Mouse (Mus musculus): ENCODE measurements around the gene Crip1. TPM values are rescaled to one million over a fixed set of nuclear protein-coding genes. Genes with fewer than 3 reads are reported as not detected.

Gene Crip1
- polyA plus RNA-seq, 1 experiment from 2014 or later: 102 TPM

DNA sequence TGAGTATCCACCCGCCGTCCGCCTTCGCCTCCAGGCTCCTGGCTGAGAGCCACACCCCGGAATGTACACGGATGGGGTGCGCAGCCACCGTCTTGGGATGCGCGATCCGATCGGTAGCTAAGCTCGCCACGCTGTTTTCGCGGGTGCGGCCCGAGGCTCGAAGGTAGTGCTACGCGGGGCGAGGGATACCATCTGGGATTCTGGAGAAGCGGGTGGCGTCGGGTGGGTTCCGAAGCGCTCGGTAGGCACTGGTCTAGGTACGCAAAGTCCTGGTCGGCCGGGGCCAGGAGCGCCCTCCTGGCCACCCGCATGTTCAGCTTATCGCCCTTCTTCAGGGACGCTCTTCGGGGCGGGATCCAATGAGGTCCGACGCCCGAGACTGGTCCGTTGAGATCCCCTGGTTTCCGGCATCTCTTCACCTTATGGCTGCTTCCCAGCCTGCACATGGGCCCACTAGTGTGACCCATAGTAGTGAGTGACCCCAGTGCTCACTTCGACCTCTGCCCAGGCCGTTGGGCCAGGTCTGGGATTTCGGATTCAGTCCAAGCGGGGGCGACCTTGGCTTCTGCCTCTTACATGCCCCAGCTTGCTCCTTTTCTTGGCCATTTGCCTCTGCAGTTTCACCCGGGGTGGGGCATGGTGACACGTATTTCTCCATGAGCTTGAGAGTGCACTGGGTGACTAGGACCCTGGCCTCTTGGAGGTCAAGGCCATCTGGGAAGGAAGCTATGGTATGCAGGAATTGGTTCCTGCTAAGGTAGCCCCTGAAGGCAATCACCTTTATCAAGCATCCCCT is 5.3 kb upstream of the Crip1 start:
- Histone ChIP-seq H3K4me3 (replicated peaks) (peak overlapping the region; percentile 67), H3K4me2 (peak overlapping the region; percentile 98), H3K9ac (peak overlapping the region; percentile 55), H3K4me1 (replicated peaks) (peaks cover 55% of the 10 kb centered on the region), H3K36me3 (replicated peaks) (peaks cover 28% of the 10 kb centered on the region), H3K9me3 (replicated peaks) (no peaks in the 10 kb centered on the region), H3K27ac (replicated peaks) (peak overlapping the region; percentile 60), H3K27me3 (peaks cover 64% of the 10 kb centered on the region)
- peak; percentile 71 for ATAC-seq (ENCODE audit: insufficient read depth)
- WGBS (ENCODE audit: insufficient replicate concordance): 1% methylated on average over 49 of the region's 49 CpGs

GRCm38 (mm10) chr12:113141531-113141973 is 4.6 kb upstream of the Crip1 start:
- H3K4me2 ChIP-seq: peak overlapping the region; percentile 98
- peaks cover 20% of the 10 kb centered on the region for H3K36me3 ChIP-seq (replicated peaks)
- peaks cover 62% of the 10 kb centered on the region for H3K4me1 ChIP-seq (replicated peaks)
- H3K9me3 ChIP-seq (replicated peaks): no peaks in the 10 kb centered on the region
- no peak overlapping the region for H3K9ac ChIP-seq
- peak overlapping the region; percentile 60; the same call in 1 of the 2 replicates for H3K27ac ChIP-seq (replicated peaks)
- no peak for ATAC-seq (ENCODE audit: insufficient read depth)
- 29% methylated on average over 8 of the region's 8 CpGs for WGBS (ENCODE audit: insufficient replicate concordance)
- peak overlapping the region; percentile 67 for H3K4me3 ChIP-seq (replicated peaks)
- peaks cover 70% of the 10 kb centered on the region for H3K27me3 ChIP-seq

- Histone ChIP-seq H3K36me3 (replicated peaks) (peaks cover 13% of the 10 kb centered on the region; the same call in 1 of the 2 replicates), H3K9ac (no peak overlapping the region), H3K4me3 (replicated peaks) (peak overlapping the region; percentile 67; the same call in 1 of the 2 replicates), H3K4me1 (replicated peaks) (peaks cover 67% of the 10 kb centered on the region), H3K9me3 (replicated peaks) (no peaks in the 10 kb centered on the region), H3K27me3 (peaks cover 77% of the 10 kb centered on the region), H3K4me2 (peak overlapping the region; percentile 98), H3K27ac (replicated peaks) (peak overlapping the region; percentile 45; the same call in 1 of the 2 replicates)
- ATAC-seq (ENCODE audit: insufficient read depth): no peak
- 19% methylated on average over 15 of the region's 15 CpGs for WGBS (ENCODE audit: insufficient replicate concordance)
These were observed 3.8 kb upstream of the Crip1 start for GRCm38 (mm10) chr12:113142021-113142975.

DNA sequence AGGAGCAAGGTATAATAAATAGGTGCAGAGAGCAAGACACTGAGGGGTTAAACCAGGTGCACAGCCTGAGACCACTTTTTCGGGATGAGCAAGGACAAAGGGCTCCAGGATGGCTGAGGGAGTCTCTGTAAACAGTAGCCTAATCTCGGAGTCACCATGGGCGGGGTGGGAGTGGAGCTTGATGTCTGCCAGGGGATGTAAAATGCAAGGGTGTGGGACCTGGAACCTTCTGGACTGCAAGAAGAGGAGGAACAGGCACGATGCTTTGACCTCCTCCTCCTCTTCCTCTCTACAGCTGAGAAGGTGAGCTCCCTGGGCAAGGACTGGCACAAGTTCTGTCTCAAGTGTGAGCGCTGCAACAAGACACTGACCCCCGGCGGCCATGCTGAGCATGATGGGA is 3.0 kb upstream of the Crip1 start:
- Histone ChIP-seq H3K4me3 (replicated peaks) (no peak overlapping the region), H3K27me3 (peaks cover 86% of the 10 kb centered on the region), H3K36me3 (replicated peaks) (peaks cover 4% of the 10 kb centered on the region; the same call in 1 of the 2 replicates), H3K9me3 (replicated peaks) (no peaks in the 10 kb centered on the region), H3K4me1 (replicated peaks) (peaks cover 71% of the 10 kb centered on the region), H3K4me2 (peak overlapping the region; percentile 30; the same call in 1 of the 2 replicates), H3K9ac (no peak overlapping the region), H3K27ac (replicated peaks) (no peak overlapping the region)
- WGBS (ENCODE audit: insufficient replicate concordance): 37% methylated on average over 7 of the region's 7 CpGs
- no peak for ATAC-seq (ENCODE audit: insufficient read depth)

DNA sequence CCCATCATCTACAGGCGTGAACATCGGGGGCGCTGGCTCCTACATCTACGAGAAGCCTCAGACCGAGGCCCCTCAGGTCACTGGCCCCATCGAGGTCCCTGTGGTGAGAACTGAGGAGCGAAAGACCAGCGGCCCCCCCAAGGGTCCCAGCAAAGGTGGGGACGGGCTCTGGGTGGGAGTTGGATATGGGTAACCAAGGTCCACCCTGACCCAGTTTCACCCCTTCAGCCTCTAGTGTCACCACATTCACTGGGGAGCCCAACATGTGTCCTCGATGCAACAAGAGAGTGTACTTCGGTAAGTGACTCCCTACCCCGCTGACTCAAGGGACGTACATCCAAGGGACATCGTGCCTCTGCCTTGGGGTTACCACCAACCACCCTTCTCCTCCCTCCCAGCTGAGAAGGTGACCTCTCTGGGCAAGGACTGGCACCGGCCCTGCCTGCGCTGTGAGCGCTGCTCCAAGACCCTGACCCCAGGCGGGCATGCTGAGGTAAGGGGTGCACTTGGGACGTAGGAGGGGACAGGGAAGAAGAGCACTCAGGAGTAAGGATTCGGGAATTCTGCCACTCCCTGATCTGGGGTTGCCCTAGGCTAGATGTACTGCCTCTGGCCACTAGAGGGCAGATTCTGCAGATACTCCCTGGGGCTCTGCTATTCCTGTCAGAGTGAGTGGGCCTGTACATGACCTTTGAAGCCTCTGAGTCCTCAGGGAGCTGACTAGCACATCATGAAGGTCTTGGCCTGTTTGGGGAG is 1.9 kb upstream of the Crip1 start:
- ATAC-seq (ENCODE audit: insufficient read depth): no peak
- Histone ChIP-seq H3K27ac (replicated peaks) (no peak overlapping the region), H3K36me3 (replicated peaks) (peaks cover 4% of the 10 kb centered on the region; the same call in 1 of the 2 replicates), H3K4me3 (replicated peaks) (no peak overlapping the region), H3K4me1 (replicated peaks) (peaks cover 78% of the 10 kb centered on the region), H3K9me3 (replicated peaks) (no peaks in the 10 kb centered on the region), H3K27me3 (peaks cover 92% of the 10 kb centered on the region), H3K9ac (no peak overlapping the region), H3K4me2 (no peak overlapping the region)
- WGBS (ENCODE audit: insufficient replicate concordance): 60% methylated on average over 20 of the region's 20 CpGs

- WGBS (ENCODE audit: insufficient replicate concordance): 81% methylated on average over 16 of the region's 16 CpGs
- Histone ChIP-seq H3K4me1 (replicated peaks) (peaks cover 71% of the 10 kb centered on the region), H3K4me3 (replicated peaks) (no peak overlapping the region), H3K4me2 (no peak overlapping the region), H3K9ac (no peak overlapping the region), H3K36me3 (replicated peaks) (peaks cover 4% of the 10 kb centered on the region; the same call in 1 of the 2 replicates), H3K27me3 (peaks cover 91% of the 10 kb centered on the region), H3K27ac (replicated peaks) (no peak overlapping the region), H3K9me3 (replicated peaks) (no peaks in the 10 kb centered on the region)
- ATAC-seq (ENCODE audit: insufficient read depth): no peak
These were observed 1.2 kb upstream of the Crip1 start for GRCm38 (mm10) chr12:113144886-113145285.

- WGBS (ENCODE audit: insufficient replicate concordance): 71% methylated on average over 5 of the region's 5 CpGs
- ATAC-seq (ENCODE audit: insufficient read depth): no peak
- Histone ChIP-seq H3K36me3 (replicated peaks) (peaks cover 4% of the 10 kb centered on the region; the same call in 1 of the 2 replicates), H3K9me3 (replicated peaks) (no peaks in the 10 kb centered on the region), H3K4me2 (no peak overlapping the region), H3K4me1 (replicated peaks) (peaks cover 70% of the 10 kb centered on the region), H3K27me3 (peaks cover 91% of the 10 kb centered on the region), H3K9ac (no peak overlapping the region), H3K4me3 (replicated peaks) (no peak overlapping the region), H3K27ac (replicated peaks) (no peak overlapping the region)
These were observed 525 bp upstream of the Crip1 start for GRCm38 (mm10) chr12:113145591-113145990.

DNA sequence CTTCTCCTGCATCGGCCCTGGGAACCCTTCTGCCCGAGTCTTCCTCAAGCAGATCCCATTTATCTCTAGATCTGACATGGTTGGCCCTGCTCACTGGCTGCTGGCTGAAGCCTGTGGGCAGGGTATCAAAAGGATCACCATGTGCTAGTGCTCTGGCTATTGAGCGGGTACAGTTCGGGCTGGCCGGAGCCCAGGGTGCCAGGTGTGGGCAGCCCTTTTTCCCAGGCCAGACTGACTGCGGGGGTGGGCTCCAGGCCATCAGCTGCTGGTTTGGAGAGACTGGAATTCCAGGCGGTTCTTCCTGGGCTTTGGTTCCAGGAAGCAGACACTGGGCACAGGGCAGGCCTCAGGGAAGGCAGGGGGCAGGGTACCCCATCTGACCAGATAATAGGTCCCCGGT is 1.4 kb downstream of the Crip1 start:
- H3K4me1 ChIP-seq (replicated peaks): peaks cover 70% of the 10 kb centered on the region
- 62% methylated on average over 8 of the region's 8 CpGs for WGBS (ENCODE audit: insufficient replicate concordance)
- no peak overlapping the region for H3K9ac ChIP-seq
- H3K4me2 ChIP-seq: no peak overlapping the region
- no peak for ATAC-seq (ENCODE audit: insufficient read depth)
- H3K27ac ChIP-seq (replicated peaks): no peak overlapping the region
- H3K27me3 ChIP-seq: peaks cover 91% of the 10 kb centered on the region
- H3K9me3 ChIP-seq (replicated peaks): no peaks in the 10 kb centered on the region
- peaks cover 4% of the 10 kb centered on the region; the same call in 1 of the 2 replicates for H3K36me3 ChIP-seq (replicated peaks)
- H3K4me3 ChIP-seq (replicated peaks): no peak overlapping the region

DNA sequence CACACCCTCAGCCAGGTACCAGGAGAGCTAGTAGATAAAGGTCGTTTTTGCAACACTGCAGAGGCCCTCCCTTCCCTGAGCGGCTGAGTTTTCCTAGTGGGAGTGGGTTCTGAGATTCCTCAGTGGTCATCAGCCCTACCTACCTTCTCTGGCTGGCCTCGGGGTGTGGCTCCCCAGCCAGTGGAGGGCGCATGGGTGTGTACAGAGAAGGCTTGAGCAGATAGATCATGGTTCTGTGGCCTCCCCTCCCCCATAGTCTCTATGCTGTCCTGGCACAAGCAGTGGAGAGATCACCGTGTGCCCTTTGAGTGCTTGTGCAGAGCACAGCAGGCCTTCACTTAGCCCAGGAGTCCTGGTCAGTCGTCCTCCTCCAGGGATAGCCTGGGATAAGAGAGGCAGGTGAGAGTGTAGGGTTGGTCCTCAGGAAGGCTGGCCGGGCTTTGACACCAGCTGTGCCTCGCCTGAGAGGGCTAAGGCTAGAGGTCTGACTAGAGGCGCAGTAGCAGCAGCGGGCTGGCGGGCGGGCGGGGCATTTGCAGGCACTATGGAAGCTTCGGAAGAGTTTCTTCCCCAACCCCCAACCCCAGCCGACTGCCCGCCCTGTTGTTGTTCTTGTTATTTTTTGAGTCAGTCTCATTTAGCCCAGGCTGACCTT is 2.4 kb downstream of the Crip1 start:
- H3K4me3 ChIP-seq (replicated peaks): no peak overlapping the region
- 29% methylated on average over 16 of the region's 16 CpGs for WGBS (ENCODE audit: insufficient replicate concordance)
- H3K4me2 ChIP-seq: peak overlapping the region; percentile 6; the same call in 1 of the 2 replicates
- no peak; the same call in 1 of the 2 replicates for ATAC-seq (ENCODE audit: insufficient read depth)
- no peak overlapping the region for H3K27ac ChIP-seq (replicated peaks)
- peaks cover 91% of the 10 kb centered on the region for H3K27me3 ChIP-seq
- peaks cover 70% of the 10 kb centered on the region for H3K4me1 ChIP-seq (replicated peaks)
- no peak overlapping the region for H3K9ac ChIP-seq
- H3K36me3 ChIP-seq (replicated peaks): peaks cover 4% of the 10 kb centered on the region; the same call in 1 of the 2 replicates
- no peaks in the 10 kb centered on the region for H3K9me3 ChIP-seq (replicated peaks)

DNA sequence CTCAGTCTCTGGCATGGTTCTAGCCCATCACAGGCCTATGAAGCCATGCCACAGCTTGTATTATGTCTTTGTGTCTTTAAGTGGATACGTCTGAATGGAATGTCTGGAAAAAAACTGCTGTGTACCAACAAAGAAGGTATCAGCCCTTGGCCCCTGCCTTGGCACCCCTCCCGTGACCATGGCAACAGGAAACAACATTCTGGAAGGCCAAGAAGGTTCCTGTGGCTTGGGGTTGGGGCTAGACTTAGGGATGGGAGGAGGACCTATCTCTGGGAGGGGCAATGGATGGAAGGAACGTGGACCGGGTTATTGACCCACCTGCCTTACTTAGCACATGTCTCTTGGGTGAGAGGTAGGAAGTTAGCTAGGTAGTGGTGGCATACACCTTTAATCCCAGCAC is 3.2 kb downstream of the Crip1 start:
- H3K36me3 ChIP-seq (replicated peaks): peaks cover 4% of the 10 kb centered on the region; the same call in 1 of the 2 replicates
- H3K4me2 ChIP-seq: no peak overlapping the region
- H3K9me3 ChIP-seq (replicated peaks): no peaks in the 10 kb centered on the region
- no peak overlapping the region for H3K9ac ChIP-seq
- peaks cover 91% of the 10 kb centered on the region for H3K27me3 ChIP-seq
- WGBS (ENCODE audit: insufficient replicate concordance): 69% methylated on average over 4 of the region's 4 CpGs
- H3K27ac ChIP-seq (replicated peaks): no peak overlapping the region
- peaks cover 71% of the 10 kb centered on the region for H3K4me1 ChIP-seq (replicated peaks)
- H3K4me3 ChIP-seq (replicated peaks): no peak overlapping the region
- no peak for ATAC-seq (ENCODE audit: insufficient read depth)
